Mouse (Mus musculus) brain, embryonic 14.5 days (tissue): ENCODE measurements around the gene Pde4dip.

ENCODE experiments used
- CTCF ChIP-seq: fragments of 200-500 bp; IDR thresholded peaks from 2 replicates; pipeline ENCODE4 v1.5.1; 2012; ENCODE audit warnings: inconsistent platforms, mild to moderate bottlenecking, moderate library complexity, borderline replicate concordance; ENCODE audit not compliant: insufficient read depth, insufficient read length; ENCODE audit errors: extremely low read depth
- POLR2A ChIP-seq: fragments of 200-500 bp; IDR thresholded peaks from 2 replicates; pipeline ENCODE4 v1.6.1; 2012; ENCODE audit warnings: mild to moderate bottlenecking, inconsistent platforms, borderline replicate concordance; ENCODE audit not compliant: poor library complexity, insufficient read depth, insufficient read length, severe bottlenecking; ENCODE audit errors: extremely low read depth

GRCm38 (mm10) chr3:97764152-97764551 is 124.4 kb downstream of the Pde4dip start:
- no peak for TF ChIP-seq CTCF
- no peak for TF ChIP-seq POLR2A
